Comparison of ENCODE assay signal across 12 mouse cellular contexts in genomic region chr1:37013687-37014086, GRCm38 (mm10). TPM values are rescaled to one million over a fixed set of nuclear protein-coding genes. Genes with fewer than 3 reads are reported as not detected.
DNase-seq lines count a peak whose midpoint lies in the region; ATAC-seq lines count a peak whose summit lies in the region.
"Had no signal": no experiment of that assay in that cellular context is flagged by ENCODE, and none has a peak within 500 bp of the region (broad histone marks: within the 10 kb centered on the region; RNA-seq: fewer than 3 reads in every experiment).

No protein-coding gene starts in this region.

- H3K4me1 ChIP-seq in kidney, embryonic 15.5 days: 0 out of 2 replicates have a peak, but pooled peaks cover 3% of the 10 kb centered on the region

- H3K36me3 ChIP-seq in kidney, embryonic 15.5 days: no peaks in the 10 kb centered on the region

- peak; percentile 69 for DNase-seq in kidney, adult 18-20 months
- DNase-seq in heart, adult 8-10 months (ENCODE audit: low spot score): peak; percentile 32
- DNase-seq in heart, postnatal 4 days: peak; percentile 32
- peak; percentile 20 for DNase-seq in lung, postnatal 14 days
- no peak for DNase-seq in spleen, adult 12 weeks (ENCODE audit: low spot score)
- DNase-seq: cerebellum, adult 2 months; thymus, adult 18-20 months had no signal

- H3K27ac ChIP-seq in kidney, embryonic 15.5 days: no peak overlapping the region
- H3K27ac ChIP-seq: liver, embryonic 14.5 days had no signal

- WGBS in kidney, embryonic 15.5 days: 60% methylated on average over 7 of the region's 7 CpGs

- ATAC-seq in kidney, embryonic 15.5 days (replicated peaks; ENCODE audit: low FRiP score): no peak
- no peak for ATAC-seq in erythroblast, adult 5-6 weeks (replicated peaks; ENCODE audit: low FRiP score, poor library complexity, severe bottlenecking)

- H3K4me2 ChIP-seq in kidney, embryonic 15.5 days: no peak overlapping the region
- H3K4me2 ChIP-seq: midbrain, embryonic 11.5 days had no signal

- no peaks in the 10 kb centered on the region for H3K9me3 ChIP-seq in kidney, embryonic 15.5 days (replicated peaks)

- H3K4me3 ChIP-seq in kidney, embryonic 15.5 days (replicated peaks): no peak overlapping the region

- H3K27me3 ChIP-seq in kidney, embryonic 15.5 days: no peaks in the 10 kb centered on the region
- H3K27me3 ChIP-seq: CH12.LX had no signal

- no peak overlapping the region for H3K9ac ChIP-seq in kidney, embryonic 15.5 days
- H3K9ac ChIP-seq: liver, embryonic 14.5 days had no signal

RNA-seq across cellular contexts. Expression of gene Vwa3b, which starts 12.7 kb away (rescaled TPM):
- polyA plus RNA-seq in kidney, embryonic 15.5 days (2015; fragmentation: Nextera tagmentation; extraction: Ambion mirVana): 0.51 TPM in 1 of 2 replicates, not detected in the other
- under 1 TPM in 3 of 4 experiments, not detected in 1; 0.16 to 0.41 (median 0.29) TPM for total RNA-seq in heart, adult 8-10 months (2022)
- under 1 TPM in 1 of 2 experiments, not detected in 1; 0.41 TPM for total RNA-seq in heart, postnatal 4 days (2021)
- not detected in 2 replicates for total RNA-seq in erythroblast, adult 5-6 weeks (2015; ENCODE audit: low replicate concordance)
- not detected in 2 replicates for total RNA-seq in erythroblast, adult 5-6 weeks (2017; ENCODE audit: low replicate concordance)
- total RNA-seq: CH12.LX had no signal
- polyA plus RNA-seq: liver, embryonic 14.5 days had no signal
